Mouse (Mus musculus) ovary, postnatal 14 days (tissue): ENCODE measurements around the gene Abca13.
"Not testable (repeated sequence)": the region's sequence is repeated elsewhere in the genome, so short reads cannot be mapped to it uniquely, and the experiment has no call there.

ENCODE experiments used
- DNase-seq: peaks from one replicate; pipeline ENCODE4 v3.0.0; 2022; ENCODE audit warnings: low spot score

The Abca13 gene

DNA sequence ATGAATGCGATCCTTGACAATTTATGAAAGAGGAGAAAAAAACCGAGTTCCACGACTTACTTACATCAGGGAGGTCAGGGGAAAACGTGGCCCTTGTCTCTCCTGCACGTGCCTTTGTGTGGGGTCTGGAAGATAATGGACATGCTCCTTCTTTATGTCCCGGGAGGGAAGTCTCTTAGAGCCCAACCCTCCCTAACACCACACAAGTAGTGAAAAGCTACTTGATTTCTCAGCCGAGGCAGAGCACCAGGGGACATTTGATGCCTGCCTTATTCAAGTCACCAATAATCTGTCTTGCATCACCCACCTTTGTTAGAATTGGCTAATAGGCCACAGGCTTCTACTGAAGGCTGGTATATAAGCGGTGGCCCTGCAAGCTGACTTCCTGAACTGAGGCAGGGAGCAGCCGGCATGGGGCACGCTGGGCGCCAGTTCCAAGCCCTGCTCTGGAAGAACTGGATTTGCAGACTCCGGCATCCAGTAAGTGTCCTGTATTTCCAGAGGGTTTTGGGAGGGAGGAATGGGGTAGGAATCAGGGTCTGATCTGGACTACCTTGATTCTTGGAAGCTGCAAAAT, at the start of gene Abca13:
Gene Abca13, plus strand, starts transcription at position 388 of the 577 bp plus-strand sequence.
- DNase-seq: no peak

GRCm38 (mm10) chr11:9145113-9145512, 46.6 kb upstream of the Abca13 start:
- no peak for DNase-seq

- DNase-seq: no peak
These were observed 45.6 kb upstream of the Abca13 start for GRCm38 (mm10) chr11:9146115-9146514.

- no peak for DNase-seq
These were observed 45.1 kb upstream of the Abca13 start for GRCm38 (mm10) chr11:9146683-9147082.

DNA sequence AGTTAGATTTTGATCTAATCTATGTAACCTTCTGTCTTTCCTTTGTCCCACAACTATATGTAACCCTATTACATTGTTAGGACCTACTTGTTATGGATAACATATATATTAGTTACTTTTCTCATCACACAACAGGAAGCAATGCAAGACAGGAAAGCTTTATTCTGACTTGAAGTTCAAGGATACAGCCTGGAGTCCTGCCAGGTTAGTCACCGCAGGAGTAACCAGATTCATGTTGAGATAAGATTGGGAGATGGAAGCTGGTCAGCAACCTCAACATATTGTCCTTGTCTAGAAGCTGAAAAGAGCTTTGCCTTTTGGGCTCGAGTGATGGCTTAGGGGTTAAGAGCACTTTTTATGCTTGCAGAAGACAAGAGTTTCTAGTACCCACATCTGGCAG, 43.5 kb upstream of the Abca13 start:
- no peak for DNase-seq

- DNase-seq: not testable (repeated sequence)
These were observed 41.3 kb upstream of the Abca13 start for GRCm38 (mm10) chr11:9150403-9150802.

DNA sequence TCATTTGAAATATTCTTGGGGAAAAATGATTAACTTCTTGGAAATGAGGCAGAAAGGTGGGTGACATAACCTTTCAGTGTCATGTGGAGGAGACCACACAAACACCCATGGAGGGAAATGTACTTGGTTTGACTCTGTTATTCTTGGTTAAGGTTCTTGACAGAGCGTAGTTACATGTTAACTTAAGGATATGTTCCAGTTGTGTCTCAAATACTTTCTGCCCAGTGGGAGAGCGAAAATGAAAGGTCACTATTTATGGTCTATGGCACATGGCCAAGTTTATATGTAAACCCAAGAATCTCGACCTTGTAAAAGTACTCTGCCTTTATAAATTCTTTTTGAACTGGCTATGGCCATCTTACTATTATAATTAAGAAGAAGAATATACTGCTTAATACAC, 31.8 kb upstream of the Abca13 start:
- DNase-seq: no peak

- no peak for DNase-seq
These were observed 24.4 kb upstream of the Abca13 start for GRCm38 (mm10) chr11:9167331-9167730.

- DNase-seq: no peak
These were observed 10.3 kb upstream of the Abca13 start for GRCm38 (mm10) chr11:9181477-9181876.

DNA sequence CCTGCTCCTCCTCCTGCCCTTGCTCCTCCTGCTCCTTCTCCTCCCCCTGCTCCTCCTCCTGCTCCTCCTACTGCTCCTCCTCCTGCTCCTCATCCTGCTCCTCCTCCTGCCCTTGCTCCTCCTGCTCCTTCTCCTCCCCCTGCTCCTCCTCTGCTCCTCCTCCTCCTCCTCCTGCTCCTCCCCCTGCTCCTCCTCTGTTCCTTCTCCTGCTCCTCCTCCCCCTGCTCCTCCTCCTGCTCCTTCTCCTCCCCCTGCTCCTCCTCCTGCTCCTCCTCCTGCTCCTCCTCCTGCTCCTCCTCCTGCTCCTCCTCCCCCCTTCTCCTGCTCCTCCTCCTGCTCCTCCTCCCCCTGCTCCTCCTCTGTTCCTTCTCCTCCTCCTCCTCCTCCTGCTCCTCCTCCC, 2.3 kb upstream of the Abca13 start:
- DNase-seq: not testable (repeated sequence)

DNA sequence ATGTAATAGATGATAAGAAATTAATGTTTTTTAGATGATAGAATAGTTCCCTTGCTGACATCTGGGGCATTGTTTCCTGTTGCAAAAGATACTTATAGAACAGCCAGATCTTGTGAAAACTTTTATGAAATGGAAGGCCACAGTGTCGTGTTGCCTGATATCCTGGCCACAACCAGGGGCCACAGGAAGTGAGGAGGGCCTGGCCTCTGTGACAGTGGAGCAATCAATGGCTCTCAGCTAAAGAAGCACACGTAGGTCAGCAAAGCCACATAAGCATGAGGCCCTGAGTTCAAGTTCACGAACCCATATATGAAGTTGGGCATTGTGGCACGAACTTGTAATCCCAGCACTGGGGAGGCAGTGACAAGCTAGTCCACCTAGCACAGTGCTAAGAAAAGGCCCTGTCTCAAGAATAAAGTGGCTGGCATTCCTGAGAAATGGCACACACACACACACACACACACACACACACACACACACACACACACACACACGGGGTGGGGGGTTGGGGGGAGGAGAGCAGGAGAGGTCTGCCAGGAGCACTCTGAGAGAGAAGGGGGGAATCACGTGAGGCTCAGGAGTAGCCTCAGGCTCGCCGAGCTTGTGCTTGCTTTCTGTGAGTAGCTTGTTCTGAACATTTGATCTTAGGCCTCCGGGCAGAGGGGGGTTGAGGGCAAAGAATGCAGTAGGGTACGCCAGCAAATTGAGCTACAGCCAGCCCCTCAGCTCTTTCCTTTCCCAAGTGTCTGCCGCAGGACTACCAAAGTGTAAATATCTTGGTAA, 779 bp upstream of the Abca13 start:
- DNase-seq: no peak

GRCm38 (mm10) chr11:9194861-9195260, 3.1 kb downstream of the Abca13 start:
- no peak for DNase-seq

GRCm38 (mm10) chr11:9199868-9200267, 8.1 kb downstream of the Abca13 start:
- DNase-seq: no peak

GRCm38 (mm10) chr11:9210707-9211106, 19.0 kb downstream of the Abca13 start:
- DNase-seq: no peak

GRCm38 (mm10) chr11:9213580-9213979, 21.8 kb downstream of the Abca13 start:
- DNase-seq: no peak

DNA sequence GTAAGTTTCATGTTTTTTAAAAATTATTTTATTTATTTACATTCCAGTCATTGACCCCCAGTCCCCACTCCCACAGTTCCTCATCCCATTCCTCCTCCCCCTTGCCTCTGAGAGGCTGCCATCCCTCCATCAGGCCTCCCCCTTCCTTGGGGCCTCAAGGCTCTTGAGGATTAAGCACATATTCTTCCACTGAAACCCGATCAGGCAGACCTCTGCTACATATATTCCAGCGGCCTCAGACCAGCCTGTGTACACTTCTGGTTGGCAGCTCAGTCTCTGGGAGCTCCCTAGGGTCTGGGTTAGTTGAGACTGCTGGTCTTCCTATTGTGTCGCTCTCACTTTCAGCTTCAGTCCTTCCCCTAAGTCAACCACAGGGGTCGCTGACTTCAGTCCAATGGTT, 24.5 kb downstream of the Abca13 start:
- no peak for DNase-seq

DNA sequence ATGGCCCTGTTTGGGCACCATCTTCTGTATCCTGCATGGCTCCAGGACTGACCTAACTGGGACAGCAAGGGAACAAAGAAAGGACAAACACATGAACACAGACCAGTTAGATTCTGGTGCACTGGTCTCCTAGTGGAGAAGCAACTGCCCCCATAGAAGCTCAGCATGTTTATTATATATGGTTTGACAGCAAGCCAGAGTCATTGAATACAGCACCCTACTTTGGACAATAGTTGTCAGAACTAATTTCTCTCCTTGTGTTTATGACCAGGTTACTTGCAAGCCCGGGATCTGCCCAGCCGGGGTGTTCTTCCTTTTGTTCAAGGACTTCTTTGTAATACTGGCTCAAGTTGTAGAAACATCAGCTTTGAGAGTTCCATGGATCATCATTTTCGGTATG, 28.8 kb downstream of the Abca13 start:
- DNase-seq: no peak

DNA sequence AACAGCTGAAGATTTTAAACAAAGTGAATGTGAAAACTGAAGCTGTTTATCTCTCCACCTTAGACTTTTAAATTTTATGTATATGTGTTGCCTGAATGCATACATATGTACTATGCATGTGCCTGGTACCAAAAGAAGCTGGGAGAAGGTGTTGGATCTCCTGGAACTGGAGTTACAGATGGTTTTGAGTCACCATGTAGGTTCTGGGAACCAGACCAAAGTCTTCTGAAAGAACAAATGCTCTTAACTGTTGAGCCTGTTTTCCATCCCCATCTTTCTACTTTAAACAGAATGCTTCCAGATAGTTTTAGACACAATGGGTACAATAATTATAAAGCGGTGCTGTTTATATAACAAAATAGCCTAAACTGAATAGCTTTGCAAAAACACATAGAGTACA, 29.9 kb downstream of the Abca13 start:
- DNase-seq: no peak

DNA sequence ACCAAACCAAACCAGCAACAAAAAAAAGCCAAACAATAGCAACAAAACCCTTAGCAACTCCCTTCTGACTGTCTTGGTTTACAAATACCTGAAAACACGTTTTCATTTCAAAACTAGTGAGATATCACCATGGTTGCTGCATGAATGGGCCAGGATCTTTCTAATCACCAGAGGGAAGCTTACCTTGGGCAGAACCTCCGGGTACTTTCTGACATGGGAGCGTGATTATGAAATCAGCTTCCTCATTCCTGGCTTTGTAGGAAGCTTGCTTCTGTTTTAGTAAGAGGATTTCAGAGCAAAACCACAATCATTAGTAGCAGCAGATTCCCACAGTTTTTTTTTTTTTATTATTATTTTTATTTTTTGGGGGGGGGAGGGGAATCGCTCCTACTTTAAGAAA, 34.7 kb downstream of the Abca13 start:
- DNase-seq: no peak

DNA sequence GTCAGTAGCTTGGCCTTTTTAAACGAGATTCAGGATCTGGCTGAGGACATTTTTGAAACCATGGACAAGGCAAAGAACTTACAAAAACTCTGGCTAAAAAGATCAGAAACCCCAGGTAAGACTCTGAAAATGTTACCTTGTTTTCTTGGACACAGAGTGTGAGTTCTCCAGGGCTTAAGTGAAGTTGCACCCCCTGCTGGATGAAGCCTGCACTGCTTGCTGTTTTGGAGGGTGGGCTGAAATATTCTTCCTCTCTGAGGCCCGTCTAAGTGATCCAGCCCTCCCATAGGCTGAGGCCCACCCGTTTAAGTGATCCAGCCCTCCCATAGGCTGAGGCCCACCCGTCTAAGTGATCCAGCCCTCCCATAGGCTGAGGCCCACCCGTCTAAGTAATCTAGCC, 57.9 kb downstream of the Abca13 start:
- not testable (repeated sequence) for DNase-seq

- not testable (repeated sequence) for DNase-seq
These were observed 71.3 kb downstream of the Abca13 start for GRCm38 (mm10) chr11:9263072-9263471.

DNA sequence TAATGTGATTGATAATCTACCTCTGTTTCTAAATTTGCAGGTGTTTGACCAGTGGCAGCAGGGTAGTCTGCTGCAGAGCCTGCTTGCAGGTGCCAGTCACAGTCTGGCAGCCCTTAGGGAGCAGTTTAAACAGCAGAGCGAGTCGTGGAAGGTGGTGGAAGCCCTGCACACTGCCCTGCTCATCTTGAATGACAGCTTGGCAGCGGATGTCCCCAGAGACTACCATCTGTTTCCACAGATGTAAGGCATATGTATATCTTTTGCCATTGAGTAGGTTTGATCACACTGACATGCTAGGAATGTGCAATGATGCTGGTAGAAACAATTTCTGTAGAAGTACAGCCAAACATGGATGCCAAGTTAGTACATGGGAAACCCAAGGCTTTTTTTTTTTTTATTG, 77.3 kb downstream of the Abca13 start:
- no peak for DNase-seq

- no peak for DNase-seq
These were observed 93.5 kb downstream of the Abca13 start for GRCm38 (mm10) chr11:9285204-9285603.

GRCm38 (mm10) chr11:9285759-9286158, 94.0 kb downstream of the Abca13 start:
- DNase-seq: no peak
